Comparison of ENCODE assay signal across 24 mouse cellular contexts in genomic region chr9:90890801-90891200, GRCm38 (mm10).
DNase-seq lines count a peak whose midpoint lies in the region; ATAC-seq lines count a peak whose summit lies in the region.
"Had no signal": no experiment of that assay in that cellular context is flagged by ENCODE, and none has a peak within 500 bp of the region (broad histone marks: within the 10 kb centered on the region; RNA-seq: fewer than 3 reads in every experiment).

No protein-coding gene starts in this region.

- no peaks in the 10 kb centered on the region for H3K27me3 ChIP-seq in kidney, embryonic 15.5 days
- H3K27me3 ChIP-seq: forebrain, embryonic 13.5 days; liver, embryonic 13.5 days; neural tube, embryonic 13.5 days; Patski had no signal

- no peaks in the 10 kb centered on the region for H3K9me3 ChIP-seq in kidney, embryonic 15.5 days (replicated peaks)
- H3K9me3 ChIP-seq: forebrain, embryonic 13.5 days; liver, embryonic 13.5 days; midbrain, embryonic 13.5 days; neural tube, embryonic 13.5 days had no signal

- H3K4me1 ChIP-seq in kidney, embryonic 15.5 days = no peaks in the 10 kb centered on the region
- H3K4me1 ChIP-seq: forebrain, embryonic 13.5 days; liver, embryonic 13.5 days; midbrain, embryonic 13.5 days; neural tube, embryonic 13.5 days had no signal

- H3K4me2 ChIP-seq in kidney, embryonic 15.5 days = no peak overlapping the region
- H3K4me2 ChIP-seq: forebrain, embryonic 13.5 days; heart, embryonic 11.5 days; hindbrain, embryonic 14.5 days; liver, embryonic 13.5 days; midbrain, embryonic 13.5 days; neural tube, embryonic 13.5 days had no signal

- no peak for ATAC-seq in kidney, embryonic 15.5 days (replicated peaks; ENCODE audit: low FRiP score)
- ATAC-seq: forebrain, embryonic 13.5 days; intestine, postnatal 0 days; midbrain, embryonic 13.5 days; Patski had no signal

- no peaks in the 10 kb centered on the region for H3K36me3 ChIP-seq in kidney, embryonic 15.5 days
- H3K36me3 ChIP-seq: G1E; liver, embryonic 13.5 days; midbrain, embryonic 13.5 days; neural tube, embryonic 13.5 days had no signal

- H3K9ac ChIP-seq in kidney, embryonic 15.5 days = no peak overlapping the region
- H3K9ac ChIP-seq: forebrain, embryonic 13.5 days; hindbrain, embryonic 14.5 days; liver, embryonic 13.5 days; midbrain, embryonic 13.5 days; neural tube, embryonic 13.5 days had no signal

- H3K4me3 ChIP-seq in kidney, embryonic 15.5 days (replicated peaks) = no peak overlapping the region
- H3K4me3 ChIP-seq: forebrain, embryonic 13.5 days; layer of hippocampus, adult 2 months; liver, embryonic 13.5 days; midbrain, embryonic 13.5 days; neural tube, embryonic 13.5 days had no signal

- WGBS in kidney, embryonic 15.5 days = 87% methylated on average over 4 of the region's 4 CpGs

- no peak overlapping the region for H3K27ac ChIP-seq in kidney, embryonic 15.5 days
- H3K27ac ChIP-seq: forebrain, embryonic 13.5 days; hindbrain, embryonic 14.5 days; layer of hippocampus, adult 2 months; liver, embryonic 13.5 days; macrophage; midbrain, embryonic 13.5 days; neural tube, embryonic 13.5 days had no signal

- DNase-seq in adrenal gland, postnatal 14 days = peak; percentile 7
- no peak for DNase-seq in adrenal gland, adult (ENCODE audit: inconsistent age in 2 of 2, low spot score in 1 of 2)
- DNase-seq in layer of hippocampus, postnatal 10 days (ENCODE audit: low spot score in 2 of 2) = peak; percentile 6 to 16
- no peak for DNase-seq in layer of hippocampus, adult 18-20 months (ENCODE audit: low spot score in 2 of 2)
- DNase-seq in cerebellum, postnatal 10 days = peak; percentile 59 to 64
- no peak for DNase-seq in kidney, adult 18-20 months
- DNase-seq: gastrocnemius, postnatal 25 days; kidney, postnatal 25 days; liver, embryonic 13.5 days; lung, adult 2 months; lung, postnatal 10 days; thymus, adult 2 months; thymus, postnatal 4 days had no signal

Comparison
In these comparisons a context has a peak if more than half of its experiments do, and no peak if none do; other contexts are left out.
1. DNase-seq: peak in adrenal gland, postnatal 14 days (single experiment), layer of hippocampus, postnatal 10 days (2 of 2) and cerebellum, postnatal 10 days (2 of 2); none in adrenal gland, adult (0 of 2), layer of hippocampus, adult 18-20 months (0 of 2) and kidney, adult 18-20 months (single experiment).